Mouse (Mus musculus) central nervous system, embryonic 18 days (tissue): ENCODE measurements around the gene Gm20815. TPM values are rescaled to one million over a fixed set of nuclear protein-coding genes. Genes with fewer than 3 reads are reported as not detected.

Experiments used
- polyA plus RNA-seq: library from polyadenylated mRNA; depleted of rRNA; stranded (reverse); fragments of >200 nt; gene quantifications from 2 replicates; pipeline ENCODE4 v1.2.3, GENCODE M21; 2012; rRNA removed

Gene Gm20815
- polyA plus RNA-seq = not detected in 2 replicates

DNA sequence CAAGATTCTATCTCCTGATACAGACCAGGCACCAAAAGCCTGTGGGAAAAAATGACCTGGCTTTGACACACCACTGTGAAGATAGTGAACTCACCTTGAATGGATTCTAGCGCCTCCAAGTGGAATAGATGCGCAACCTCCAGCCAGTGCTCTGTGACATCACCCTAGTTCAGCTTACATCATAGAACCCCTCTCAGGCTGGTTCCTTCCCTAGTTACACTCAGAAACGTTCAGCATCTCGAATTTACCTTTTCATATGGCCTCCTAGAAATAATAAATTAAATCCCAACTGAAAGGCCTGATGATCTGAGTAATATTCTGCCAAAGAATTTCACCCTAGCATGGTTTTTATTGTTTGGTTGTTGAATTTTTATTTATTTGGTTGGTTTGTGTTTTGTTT, at the start of gene Gm20815:
TSS of gene Gm20815 (minus strand) at position 101 of the 400 bp plus-strand sequence.

